Mouse (Mus musculus): ENCODE results near the gene Car12. TPM values are rescaled to one million over a fixed set of nuclear protein-coding genes. Genes with fewer than 3 reads are reported as not detected.

The Car12 gene
- polyA plus RNA-seq (2015; fragmentation: Nextera tagmentation; extraction: Ambion mirVana), result 5.9 and 7.3 TPM in 2 replicates

DNA sequence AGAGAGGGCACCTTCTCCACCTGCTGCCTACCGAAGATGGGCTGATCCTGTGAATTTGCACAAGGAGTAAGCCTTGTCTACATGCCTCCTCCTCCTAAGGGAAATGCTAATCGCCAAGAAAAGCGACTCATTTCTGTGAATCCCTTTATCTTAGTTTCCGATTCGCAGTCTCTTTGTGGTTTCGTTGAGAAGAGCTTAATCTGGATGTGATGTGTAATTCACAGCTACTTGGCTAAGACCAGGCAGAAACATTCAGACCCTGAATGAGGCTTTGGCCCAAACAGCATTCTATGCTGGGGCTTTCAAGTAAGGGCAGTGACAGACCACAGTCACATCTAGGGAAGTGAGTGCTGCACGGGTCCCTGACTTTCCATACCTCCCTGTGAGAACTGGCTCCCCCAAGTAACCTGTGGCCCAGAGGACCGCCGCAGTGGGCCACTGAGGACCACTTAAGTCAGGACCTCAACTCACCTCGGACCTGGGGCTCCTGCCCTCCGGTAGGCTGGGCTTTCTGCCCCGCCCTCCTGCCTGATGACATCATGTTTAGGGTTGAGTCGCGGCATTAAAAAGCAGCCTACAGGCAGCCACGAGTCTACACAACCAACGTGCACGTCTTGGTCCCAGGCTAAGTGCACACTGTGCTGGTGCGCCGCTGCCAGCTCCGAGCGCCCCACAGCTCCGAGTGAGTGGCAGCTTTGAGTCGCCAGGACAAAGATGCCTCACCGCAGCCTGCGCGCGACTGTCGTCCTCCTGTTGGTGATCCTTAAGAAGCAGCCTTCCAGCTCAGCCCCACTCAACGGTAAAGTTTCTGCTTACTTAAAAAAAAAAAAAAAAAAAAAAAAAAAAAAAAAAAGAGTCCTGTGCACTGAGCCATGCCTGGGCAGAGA lies at the start of gene Car12:
Gene Car12, plus strand, starts transcription at position 552 of the 887 bp plus-strand sequence.
- Histone ChIP-seq H3K27ac (ENCODE audit: low read depth, low read length) (no peak within 1 kb of the TSS; the same call in 1 of the 2 replicates), H3K9ac (ENCODE audit: low read depth, low read length) (peak within 1 kb of the TSS; percentile 42; the same call in 1 of the 2 replicates), H3K4me2 (replicated peaks; ENCODE audit: low read depth) (peak within 1 kb of the TSS; percentile 80), H3K4me1 (replicated peaks; ENCODE audit: control insufficient read depth, insufficient read depth, low read length) (peaks cover 4% of the 10 kb centered on the region; the same call in 1 of the 2 replicates), H3K4me3 (ENCODE audit: low read depth, low read length) (peak within 1 kb of the TSS; percentile 40), H3K9me3 (ENCODE audit: control insufficient read depth) (no peaks in the 10 kb centered on the region), H3K36me3 (ENCODE audit: control insufficient read depth, insufficient read depth) (no peaks in the 10 kb centered on the region), H3K27me3 (replicated peaks; ENCODE audit: control insufficient read depth, insufficient read depth, low read length) (no peaks in the 10 kb centered on the region)
- ATAC-seq, result peak; percentile 59
- WGBS, result 13% methylated on average over 29 of the region's 29 CpGs
- TF ChIP-seq CTCF (IDR thresholded peaks at IDR 0.05; ENCODE audit: low read depth), result 0 out of 2 replicates have a peak, but pooled peaks have one; percentile 19

DNA sequence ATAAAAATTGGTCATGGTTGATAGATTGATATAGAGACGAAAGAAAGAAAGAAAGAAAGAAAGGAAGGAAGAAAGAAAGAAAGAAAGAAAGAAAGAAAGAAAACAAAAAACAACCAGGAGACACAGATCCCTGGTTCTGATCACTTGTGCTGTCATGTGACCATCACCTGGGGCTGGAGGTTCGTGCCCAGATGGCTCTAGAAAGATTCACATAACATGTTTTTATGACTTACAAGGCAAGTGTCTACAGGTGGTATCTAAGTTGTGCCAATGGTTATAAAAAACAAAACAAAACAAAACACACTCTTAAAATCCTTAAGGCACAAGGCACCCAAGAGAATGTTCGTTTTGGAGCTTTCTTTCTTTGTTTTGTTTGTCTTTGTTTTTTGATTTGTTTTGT lies 49.7 kb upstream of the Car12 start:
- Histone ChIP-seq H3K4me3 (ENCODE audit: low read depth, low read length) (no peak overlapping the region), H3K27ac (ENCODE audit: low read depth, low read length) (no peak overlapping the region), H3K9me3 (ENCODE audit: control insufficient read depth) (no peaks in the 10 kb centered on the region), H3K9ac (ENCODE audit: low read depth, low read length) (no peak overlapping the region), H3K27me3 (replicated peaks; ENCODE audit: control insufficient read depth, insufficient read depth, low read length) (no peaks in the 10 kb centered on the region), H3K4me2 (replicated peaks; ENCODE audit: low read depth) (no peak overlapping the region), H3K4me1 (replicated peaks; ENCODE audit: control insufficient read depth, insufficient read depth, low read length) (no peaks in the 10 kb centered on the region), H3K36me3 (ENCODE audit: control insufficient read depth, insufficient read depth) (no peaks in the 10 kb centered on the region)
- WGBS, result 80% methylated on average over 3 of the region's 3 CpGs
- TF ChIP-seq CTCF (IDR thresholded peaks at IDR 0.05; ENCODE audit: low read depth), result no peak
- no peak for ATAC-seq

DNA sequence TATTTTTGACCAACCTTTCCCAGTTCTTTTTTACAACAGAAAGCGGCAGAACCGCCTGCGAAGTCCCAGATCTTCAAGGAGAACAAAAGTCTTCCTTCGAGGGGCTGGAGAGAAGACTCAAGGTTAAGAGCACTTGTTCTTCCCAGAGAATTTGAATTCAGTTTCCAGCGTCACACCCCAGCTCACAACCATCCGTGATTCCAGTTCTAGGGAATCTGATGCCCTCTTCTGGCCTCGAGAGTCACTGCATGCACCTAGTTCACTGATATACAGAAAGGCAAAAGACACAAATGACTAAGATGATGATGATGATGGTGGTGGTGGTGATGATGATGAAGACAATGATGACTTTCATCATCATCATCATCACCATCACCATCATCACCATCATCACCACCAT lies 48.9 kb upstream of the Car12 start:
- peaks cover 4% of the 10 kb centered on the region; the same call in 1 of the 2 replicates for H3K4me1 ChIP-seq (replicated peaks; ENCODE audit: control insufficient read depth, insufficient read depth, low read length)
- 88% methylated on average over 7 of the region's 7 CpGs for WGBS
- ATAC-seq, result no peak
- no peak overlapping the region for H3K4me3 ChIP-seq (ENCODE audit: low read depth, low read length)
- H3K36me3 ChIP-seq (ENCODE audit: control insufficient read depth, insufficient read depth), result no peaks in the 10 kb centered on the region
- H3K4me2 ChIP-seq (replicated peaks; ENCODE audit: low read depth), result no peak overlapping the region
- TF ChIP-seq CTCF (IDR thresholded peaks at IDR 0.05; ENCODE audit: low read depth), result peak; percentile 30; the same call in 1 of the 2 replicates
- no peaks in the 10 kb centered on the region for H3K9me3 ChIP-seq (ENCODE audit: control insufficient read depth)
- H3K27ac ChIP-seq (ENCODE audit: low read depth, low read length), result no peak overlapping the region
- no peaks in the 10 kb centered on the region for H3K27me3 ChIP-seq (replicated peaks; ENCODE audit: control insufficient read depth, insufficient read depth, low read length)
- no peak overlapping the region for H3K9ac ChIP-seq (ENCODE audit: low read depth, low read length)

DNA sequence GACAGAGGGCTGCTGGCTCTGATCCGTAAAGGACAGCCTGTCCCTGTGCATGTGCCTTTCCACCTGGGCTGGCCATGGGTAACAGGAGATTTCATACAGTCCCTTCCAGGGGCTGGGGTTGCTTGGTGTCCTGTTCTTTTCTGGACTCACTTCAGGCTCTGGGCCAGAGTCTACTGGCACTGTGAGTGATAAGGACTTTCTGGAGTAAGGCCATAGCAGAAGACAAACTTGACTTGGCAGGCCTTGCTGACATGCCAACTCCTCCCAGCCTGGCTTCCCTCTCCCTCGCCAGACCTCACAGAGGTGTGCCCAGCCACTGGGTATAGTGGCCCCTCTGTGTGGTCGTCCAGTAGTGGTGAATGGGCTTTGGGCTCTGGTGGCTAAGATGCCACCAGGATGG lies 47.3 kb upstream of the Car12 start:
- WGBS, result 82% methylated on average over 3 of the region's 3 CpGs
- H3K27ac ChIP-seq (ENCODE audit: low read depth, low read length), result no peak overlapping the region
- no peaks in the 10 kb centered on the region for H3K36me3 ChIP-seq (ENCODE audit: control insufficient read depth, insufficient read depth)
- no peak overlapping the region for H3K4me2 ChIP-seq (replicated peaks; ENCODE audit: low read depth)
- H3K4me1 ChIP-seq (replicated peaks; ENCODE audit: control insufficient read depth, insufficient read depth, low read length), result peaks cover 7% of the 10 kb centered on the region; the same call in 1 of the 2 replicates
- TF ChIP-seq CTCF (IDR thresholded peaks at IDR 0.05; ENCODE audit: low read depth), result no peak
- no peak overlapping the region for H3K4me3 ChIP-seq (ENCODE audit: low read depth, low read length)
- H3K27me3 ChIP-seq (replicated peaks; ENCODE audit: control insufficient read depth, insufficient read depth, low read length), result no peaks in the 10 kb centered on the region
- H3K9ac ChIP-seq (ENCODE audit: low read depth, low read length), result no peak overlapping the region
- no peak for ATAC-seq
- H3K9me3 ChIP-seq (ENCODE audit: control insufficient read depth), result no peaks in the 10 kb centered on the region

DNA sequence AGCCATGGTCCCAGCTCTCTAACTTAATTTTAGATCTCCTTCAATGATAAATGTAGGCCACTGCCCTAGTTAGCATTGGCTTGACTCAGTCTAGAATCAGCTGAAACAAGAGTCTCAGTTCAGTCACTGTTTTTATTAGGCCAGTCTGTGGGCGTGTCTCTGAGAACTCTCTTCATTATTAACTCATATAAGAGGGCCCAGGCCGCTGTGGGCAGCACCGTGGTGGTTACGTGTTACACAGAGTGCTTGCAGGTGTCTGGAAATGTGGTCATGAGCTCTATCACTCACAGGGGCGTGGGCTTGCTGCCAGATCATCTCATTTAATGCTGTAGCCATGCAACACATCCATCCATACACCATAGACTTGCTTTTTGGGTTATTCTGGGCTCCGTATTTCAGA lies 46.4 kb upstream of the Car12 start:
- H3K27ac ChIP-seq (ENCODE audit: low read depth, low read length), result no peak overlapping the region
- no peaks in the 10 kb centered on the region for H3K36me3 ChIP-seq (ENCODE audit: control insufficient read depth, insufficient read depth)
- H3K27me3 ChIP-seq (replicated peaks; ENCODE audit: control insufficient read depth, insufficient read depth, low read length), result no peaks in the 10 kb centered on the region
- H3K4me2 ChIP-seq (replicated peaks; ENCODE audit: low read depth), result no peak overlapping the region
- ATAC-seq, result peak; percentile 55
- TF ChIP-seq CTCF (IDR thresholded peaks at IDR 0.05; ENCODE audit: low read depth), result no peak
- H3K4me1 ChIP-seq (replicated peaks; ENCODE audit: control insufficient read depth, insufficient read depth, low read length), result peaks cover 7% of the 10 kb centered on the region; the same call in 1 of the 2 replicates
- H3K4me3 ChIP-seq (ENCODE audit: low read depth, low read length), result no peak overlapping the region
- no peaks in the 10 kb centered on the region for H3K9me3 ChIP-seq (ENCODE audit: control insufficient read depth)
- WGBS, result 56% methylated on average over 6 of the region's 6 CpGs
- H3K9ac ChIP-seq (ENCODE audit: low read depth, low read length), result no peak overlapping the region

DNA sequence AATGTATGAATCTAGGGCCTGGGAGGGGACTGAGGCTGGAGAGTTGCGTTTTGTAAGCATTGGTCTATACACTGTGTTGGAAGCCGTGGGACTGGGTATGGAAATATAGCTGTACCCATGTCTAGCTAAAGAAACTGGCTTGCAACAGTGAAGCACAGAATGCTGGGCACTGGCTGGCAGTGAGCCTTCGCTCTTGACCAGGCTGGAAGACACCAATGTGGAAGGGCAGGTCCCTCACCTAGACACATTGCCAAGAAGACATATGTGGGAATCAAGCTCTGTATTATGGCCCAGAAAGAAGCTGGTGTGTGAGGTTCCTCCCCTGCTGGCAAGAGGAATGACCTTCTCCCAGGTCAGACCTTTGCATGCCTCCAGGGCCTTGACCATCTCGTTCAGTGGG lies 45.6 kb upstream of the Car12 start:
- ATAC-seq, result no peak
- H3K9ac ChIP-seq (ENCODE audit: low read depth, low read length), result no peak overlapping the region
- no peak overlapping the region for H3K4me2 ChIP-seq (replicated peaks; ENCODE audit: low read depth)
- H3K36me3 ChIP-seq (ENCODE audit: control insufficient read depth, insufficient read depth), result no peaks in the 10 kb centered on the region
- no peak overlapping the region for H3K27ac ChIP-seq (ENCODE audit: low read depth, low read length)
- no peaks in the 10 kb centered on the region for H3K9me3 ChIP-seq (ENCODE audit: control insufficient read depth)
- WGBS, result 94% methylated on average over 4 of the region's 4 CpGs
- peaks cover 7% of the 10 kb centered on the region; the same call in 1 of the 2 replicates for H3K4me1 ChIP-seq (replicated peaks; ENCODE audit: control insufficient read depth, insufficient read depth, low read length)
- H3K27me3 ChIP-seq (replicated peaks; ENCODE audit: control insufficient read depth, insufficient read depth, low read length), result no peaks in the 10 kb centered on the region
- no peak overlapping the region for H3K4me3 ChIP-seq (ENCODE audit: low read depth, low read length)
- TF ChIP-seq CTCF (IDR thresholded peaks at IDR 0.05; ENCODE audit: low read depth), result no peak
